Mouse (Mus musculus): ENCODE measurements around the gene Gna12. TPM values are rescaled to one million over a fixed set of nuclear protein-coding genes. Genes with fewer than 3 reads are reported as not detected.

The Gna12 gene
- total and polyA plus RNA-seq, 3 experiments = 46.0 to 55.2 TPM; not detected in 1

DNA sequence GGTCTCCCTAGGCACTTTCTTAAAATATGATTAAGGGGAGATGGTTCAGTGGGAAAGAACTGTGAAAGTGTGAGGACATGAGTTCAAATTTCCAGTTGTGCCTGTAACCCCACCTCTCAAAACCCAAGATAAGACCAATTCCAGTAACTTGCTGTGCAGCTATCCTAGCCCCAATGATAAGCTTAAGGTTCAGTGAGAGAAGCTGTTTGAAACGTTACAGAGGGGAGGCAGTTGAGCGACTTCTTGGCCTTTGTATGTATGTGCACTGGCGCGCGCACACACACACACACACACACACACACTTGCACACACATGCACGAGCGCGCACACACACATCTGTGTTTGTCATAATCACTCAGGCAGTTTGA is 817 bp upstream of the Gna12 start:
- Histone ChIP-seq H3K79me2 (ENCODE audit: control insufficient read depth, insufficient read depth, low read length, poor library complexity) (peaks cover 12% of the 10 kb centered on the region), H3K36me3 (ENCODE audit: control insufficient read depth in 1 of 2, insufficient read depth in 2 of 2, low read length in 2 of 2) (peaks cover 0 to 15% of the 10 kb centered on the region in 2 experiments; a peak in 2 of 4 replicates), H3K4me3 (ENCODE audit: control insufficient read depth in 1 of 2, insufficient read depth in 1 of 2, low read depth in 2 of 2, low read length in 2 of 2) (peak overlapping the region; percentile 57 to 75), H3K9ac (ENCODE audit: control insufficient read depth, low read depth, low read length, poor library complexity, severe bottlenecking) (peak overlapping the region; percentile 38), H3K27me3 (ENCODE audit: control insufficient read depth in 1 of 2, insufficient read depth in 2 of 2, low read length in 2 of 2) (no peaks in the 10 kb centered on the region), H3K27ac (ENCODE audit: control insufficient read depth, low read depth, low read length) (peak overlapping the region; percentile 68), H3K4me1 (ENCODE audit: control insufficient read depth in 1 of 2, insufficient read depth in 2 of 2, low read length in 2 of 2) (peaks cover 5 to 20% of the 10 kb centered on the region in 2 experiments), H3K9me3 (replicated peaks; ENCODE audit: insufficient read depth, low read length) (no peaks in the 10 kb centered on the region)
- DNase-seq (ENCODE audit: low read depth, low spot score) = peak; percentile 82
- TF ChIP-seq ZKSCAN1 (IDR thresholded peaks at IDR 0.05; ENCODE audit: low read depth, low read length) (no peak), HCFC1 (IDR thresholded peaks at IDR 0.05; ENCODE audit: low read depth, low read length) (peak; percentile 23; the same call in 1 of the 2 replicates), SMC3 (IDR thresholded peaks at IDR 0.05; ENCODE audit: low read depth, low read length) (no peak), RAD21 (IDR thresholded peaks at IDR 0.05; ENCODE audit: low read depth, low read length) (no peak), EP300 (IDR thresholded peaks at IDR 0.05; ENCODE audit: low read depth in 1 of 2, low read length in 2 of 2) (peak; percentile 46 to 71; a peak in 2 of 4 replicates), TBP (IDR thresholded peaks at IDR 0.05; ENCODE audit: low read depth, low read length) (no peak; the same call in 1 of the 2 replicates), JUND (IDR thresholded peaks at IDR 0.05; ENCODE audit: low read depth, low read length) (no peak), MEF2A (IDR thresholded peaks at IDR 0.05; ENCODE audit: extremely low read depth, insufficient replicate concordance, low read depth, low read length, poor library complexity, severe bottlenecking) (no peak), MAX (IDR thresholded peaks at IDR 0.05; ENCODE audit: low read length) (peak; percentile 32; the same call in 1 of the 2 replicates), POLR2AphosphoS5 (IDR thresholded peaks at IDR 0.05; ENCODE audit: borderline replicate concordance, low read depth, low read length) (no peak), E2F4 (IDR thresholded peaks at IDR 0.05; ENCODE audit: borderline replicate concordance, low read depth, low read length) (no peak), RCOR1 (IDR thresholded peaks at IDR 0.05; ENCODE audit: low read depth, low read length) (no peak), GATA1 (IDR thresholded peaks at IDR 0.05; ENCODE audit: low read depth, low read length) (peak; percentile 67), BHLHE40 (IDR thresholded peaks at IDR 0.05; ENCODE audit: borderline replicate concordance, low read depth, low read length) (no peak), POLR2AphosphoS2 (IDR thresholded peaks at IDR 0.05; ENCODE audit: low read length) (no peak), GABPA (IDR thresholded peaks at IDR 0.05; ENCODE audit: low read depth, low read length) (no peak), MAFK (IDR thresholded peaks at IDR 0.05; ENCODE audit: borderline replicate concordance, low read depth, low read length) (no peak), MXI1 (IDR thresholded peaks at IDR 0.05; ENCODE audit: low read depth, low read length) (no peak), SIN3A (IDR thresholded peaks at IDR 0.05; ENCODE audit: low read length) (peak; percentile 67), ZC3H11A (IDR thresholded peaks at IDR 0.05; ENCODE audit: low read depth, low read length) (no peak), CHD2 (IDR thresholded peaks at IDR 0.05; ENCODE audit: low read length) (no peak), ZNF384 (IDR thresholded peaks at IDR 0.05; ENCODE audit: low read depth, low read length) (no peak), TCF12 (IDR thresholded peaks at IDR 0.05; ENCODE audit: low read depth, low read length) (peak; percentile 31; the same call in 1 of the 2 replicates), ZMIZ1 (IDR thresholded peaks at IDR 0.05; ENCODE audit: low read depth, low read length) (0 out of 2 replicates have a peak, but pooled peaks have one; percentile 47), CHD1 (IDR thresholded peaks at IDR 0.05; ENCODE audit: low read depth, low read length) (no peak), USF2 (IDR thresholded peaks at IDR 0.05; ENCODE audit: borderline replicate concordance in 1 of 2, insufficient read depth in 1 of 2, low read depth in 1 of 2, low read length in 2 of 2) (no peak), NELFE (IDR thresholded peaks at IDR 0.05; ENCODE audit: low read depth, low read length) (no peak; the same call in 1 of the 2 replicates), MYC (IDR thresholded peaks at IDR 0.05; ENCODE audit: low read depth, low read length) (no peak), KAT2A (conservative IDR thresholded peaks at IDR 0.05; ENCODE audit: low read depth, low read length) (no peak), MYB (IDR thresholded peaks at IDR 0.05; ENCODE audit: low read depth, low read length) (peak; percentile 89), CTCF (IDR thresholded peaks at IDR 0.05 in 2 of 3, conservative IDR thresholded peaks at IDR 0.05 in 1 of 3; ENCODE audit: control insufficient read depth in 1 of 3, insufficient read depth in 1 of 3, low read depth in 2 of 3, low read length in 3 of 3, poor library complexity in 1 of 3, severe bottlenecking in 1 of 3) (no peak), ELF1 (IDR thresholded peaks at IDR 0.05; ENCODE audit: low read depth, low read length) (no peak), USF1 (IDR thresholded peaks at IDR 0.05; ENCODE audit: low read depth, low read length) (no peak), POLR2A (IDR thresholded peaks at IDR 0.05; ENCODE audit: control insufficient read depth in 1 of 2, insufficient read depth in 1 of 2, low read depth in 1 of 2, low read length in 2 of 2, poor library complexity in 1 of 2) (0 out of 4 replicates have a peak, but pooled peaks of 1 of the 2 experiments have one; percentile 36), UBTF (IDR thresholded peaks at IDR 0.05; ENCODE audit: borderline replicate concordance, insufficient read depth, low read depth, low read length) (no peak), NRF1 (IDR thresholded peaks at IDR 0.05; ENCODE audit: insufficient read depth, low read depth, low read length, poor library complexity, severe bottlenecking) (no peak), TAL1 (IDR thresholded peaks at IDR 0.05; ENCODE audit: low read length) (no peak), MAZ (IDR thresholded peaks at IDR 0.05; ENCODE audit: low read depth, low read length) (no peak; the same call in 1 of the 2 replicates)

Measured in MEL (cell line).